Mouse (Mus musculus): ENCODE data around the gene Ttc9c.

Ttc9c gene

DNA sequence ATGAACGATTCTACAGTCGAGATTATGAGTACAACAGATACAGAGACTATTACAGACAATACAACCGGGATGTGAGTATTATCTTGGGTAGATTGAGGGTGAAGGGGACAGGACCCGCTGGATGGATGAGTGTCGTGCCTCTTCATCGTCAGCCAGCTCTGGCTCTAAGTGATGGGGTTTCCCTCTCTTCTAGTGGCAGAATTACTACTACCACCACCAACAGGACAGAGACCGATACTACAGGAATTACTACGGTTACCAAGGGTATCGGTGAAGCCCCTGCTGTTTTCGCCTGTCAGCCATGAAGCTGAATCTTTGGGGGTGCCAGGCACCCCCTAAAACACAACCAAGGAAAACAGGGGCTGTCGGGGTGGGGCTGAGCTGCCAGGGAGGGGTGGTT, 12.1 kb upstream of the Ttc9c start:
- no peak for DNase-seq (ENCODE audit: extremely low read depth, low read depth, low spot score)

DNA sequence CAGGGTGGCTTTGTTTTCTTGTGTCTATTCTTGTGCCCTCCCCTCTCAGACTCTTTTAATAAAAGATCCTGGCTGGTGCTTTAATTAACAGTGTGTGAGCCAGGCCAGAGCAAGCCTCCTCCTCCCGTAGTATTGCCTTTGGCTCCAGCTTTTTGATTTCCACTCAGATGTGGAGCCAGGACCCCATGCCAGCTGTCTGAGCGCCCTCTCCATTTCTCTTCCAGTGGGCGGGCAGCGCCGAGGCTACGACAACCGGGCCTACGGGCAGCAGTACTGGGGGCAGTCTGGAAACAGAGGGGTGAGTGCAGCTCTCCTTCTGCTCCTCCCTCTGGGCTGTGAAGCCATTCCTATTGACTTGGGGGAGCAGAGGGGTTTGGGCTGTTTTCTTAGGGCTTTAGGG, 11.5 kb upstream of the Ttc9c start:
- DNase-seq (ENCODE audit: extremely low read depth, low read depth, low spot score), result no peak

DNA sequence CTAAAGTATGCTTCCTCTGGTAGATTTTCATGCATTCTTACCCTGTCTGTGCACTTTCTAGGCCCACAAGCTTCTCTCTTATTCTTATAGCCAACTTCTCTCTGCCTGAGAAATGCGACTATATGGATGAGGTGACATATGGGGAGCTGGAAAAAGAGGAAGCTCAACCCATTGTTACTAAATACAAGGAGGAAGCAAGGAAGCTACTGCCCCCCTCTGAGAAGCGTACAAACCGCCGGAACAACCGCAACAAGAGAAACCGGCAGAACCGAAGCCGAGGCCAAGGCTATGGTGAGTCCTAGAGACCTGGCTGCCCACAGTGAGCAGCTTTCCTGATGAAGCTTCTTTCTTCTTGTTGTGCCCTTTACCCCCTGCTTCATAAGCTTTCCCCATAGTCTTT, 10.5 kb upstream of the Ttc9c start, which contains the start of gene AC129217.1:
TSS of gene AC129217.1 (plus strand) at position 114 of the 400 bp plus-strand sequence.
- no peak for DNase-seq (ENCODE audit: extremely low read depth, low read depth, low spot score)

DNA sequence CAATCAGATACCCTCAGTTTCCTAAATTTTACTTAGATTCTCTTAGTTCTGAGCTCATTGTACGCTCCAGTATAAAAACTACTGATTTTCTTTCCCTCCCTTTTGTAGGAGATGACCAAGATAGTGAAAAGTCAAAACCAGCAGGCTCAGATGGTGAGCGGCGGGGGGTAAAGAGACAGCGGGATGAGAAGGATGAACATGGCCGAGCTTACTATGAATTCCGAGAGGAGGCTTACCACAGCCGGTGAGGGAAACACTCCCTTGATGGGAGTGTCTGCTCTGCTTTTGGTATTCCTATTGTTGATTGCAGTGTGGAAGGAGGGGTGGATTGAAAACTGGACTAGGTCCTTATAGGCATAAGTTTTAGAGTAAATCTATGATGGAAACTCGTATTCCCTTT, 3.6 kb upstream of the Ttc9c start:
- no peak for DNase-seq (ENCODE audit: extremely low read depth, low read depth, low spot score)

DNA sequence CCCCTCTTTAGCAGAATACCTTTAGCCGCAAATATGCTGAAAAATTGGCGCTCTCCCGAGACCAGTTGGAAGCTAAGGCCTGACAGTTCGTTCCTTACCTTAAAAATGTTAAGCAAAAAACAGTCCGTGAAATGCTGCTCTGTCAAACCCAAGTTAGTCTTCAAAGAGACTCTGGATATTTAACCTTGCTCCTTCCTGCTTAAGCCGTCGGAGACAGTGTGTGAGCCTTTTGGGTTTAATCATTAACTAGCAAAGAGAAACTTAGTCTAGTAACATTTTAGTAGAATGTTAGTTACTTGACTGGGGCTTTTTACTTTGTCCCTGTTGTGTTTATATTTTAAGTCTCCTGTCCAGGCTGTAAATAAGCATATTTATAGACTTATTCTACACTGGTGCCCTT, 2.0 kb upstream of the Ttc9c start:
- DNase-seq (ENCODE audit: extremely low read depth, low read depth, low spot score), result no peak

DNA sequence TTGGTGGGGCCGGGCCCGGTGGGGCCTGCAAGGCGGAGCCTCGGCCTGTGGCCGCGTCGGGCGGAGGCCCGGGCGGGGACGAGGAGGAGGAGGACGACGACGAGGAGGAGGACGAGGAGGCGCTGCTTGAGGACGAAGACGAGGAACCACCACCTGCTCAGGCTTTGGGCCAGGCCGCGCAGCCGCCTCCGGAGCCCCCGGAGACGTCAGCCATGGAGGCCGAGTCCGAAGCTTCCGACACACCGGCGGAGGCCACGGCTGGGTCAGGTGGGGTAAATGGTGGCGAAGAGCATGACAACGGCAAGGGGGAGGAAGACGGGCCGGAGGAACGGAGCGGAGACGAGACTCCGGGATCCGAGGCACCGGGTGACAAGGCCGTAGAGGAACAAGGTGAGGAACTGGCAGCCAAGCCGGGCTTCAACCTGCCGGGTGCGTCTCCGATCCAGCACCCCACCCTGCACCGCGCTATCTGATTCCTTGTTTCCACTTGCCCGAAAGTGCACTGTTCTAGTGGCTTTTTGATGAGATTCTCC, 1.4 kb upstream of the Ttc9c start:
- no peak for DNase-seq (ENCODE audit: extremely low read depth, low read depth, low spot score)

DNA sequence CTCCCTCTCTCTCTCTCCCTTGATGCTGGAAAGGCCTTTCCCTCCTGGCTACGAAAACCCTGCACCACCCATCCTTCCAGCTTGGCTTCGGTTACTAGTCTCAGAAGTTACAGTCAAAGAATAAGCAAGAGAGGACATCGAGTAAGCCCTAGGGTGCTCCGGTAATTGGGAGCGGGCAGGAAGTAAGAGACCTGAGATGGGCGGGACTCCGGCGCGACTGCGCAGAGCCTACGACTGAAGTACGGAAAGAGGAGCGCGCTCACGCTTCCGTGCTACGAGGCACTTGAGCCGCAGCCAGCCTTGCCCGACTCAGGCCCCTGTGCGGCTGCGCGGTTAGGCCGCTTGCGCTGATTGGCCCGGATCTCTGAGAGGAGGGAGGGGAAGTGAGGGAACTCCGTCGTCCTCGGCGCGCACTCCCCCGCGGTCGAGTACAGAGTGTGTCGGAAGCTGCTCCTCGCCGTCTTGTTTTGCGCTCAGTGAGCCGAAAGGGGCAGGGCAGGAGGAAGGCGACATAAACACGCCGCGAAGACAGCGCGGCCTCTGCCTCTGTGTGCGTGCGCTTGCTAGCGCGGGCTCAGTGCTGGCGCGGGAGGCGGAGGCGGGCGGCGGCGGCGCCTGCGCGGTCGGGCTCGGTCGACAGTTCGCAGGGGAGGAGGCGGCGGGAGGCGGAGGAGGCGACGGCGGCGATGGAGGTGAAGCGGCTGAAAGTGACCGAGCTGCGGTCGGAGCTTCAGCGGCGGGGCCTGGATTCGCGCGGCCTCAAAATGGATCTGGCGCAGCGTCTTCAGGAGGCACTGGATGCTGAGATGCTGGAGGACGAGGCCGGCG, 677 bp upstream of the Ttc9c start, which contains the start of gene Hnrnpul2:
TSS of gene Hnrnpul2 (plus strand) at position 415 of the 828 bp plus-strand sequence.
- peak; percentile 88 for DNase-seq (ENCODE audit: extremely low read depth, low read depth, low spot score)

DNA sequence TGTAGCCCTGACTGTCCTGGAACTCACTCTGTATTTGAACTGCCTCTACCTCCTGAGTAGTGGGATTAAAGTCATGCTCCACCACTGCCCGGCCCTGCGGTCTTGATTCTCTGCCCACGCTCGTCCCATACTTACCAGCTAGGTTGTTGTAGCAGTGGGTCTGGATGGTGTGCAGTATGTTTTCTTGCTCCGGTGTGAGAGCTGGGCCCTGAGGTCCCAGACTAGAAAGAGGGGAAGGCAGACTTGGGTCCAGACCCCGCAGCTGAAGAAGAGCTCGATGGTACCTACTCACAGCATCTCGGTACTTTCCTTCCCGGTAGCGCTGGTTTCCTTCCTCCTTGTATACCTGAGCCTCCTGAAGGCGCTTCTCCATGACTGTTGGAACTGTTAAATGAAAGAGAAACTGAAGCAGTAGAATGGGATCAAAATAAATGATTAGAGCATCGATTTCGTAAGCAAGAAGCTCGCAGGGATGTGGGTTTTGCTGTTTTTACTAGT, 783 bp downstream of the Ttc9c start:
- DNase-seq (ENCODE audit: extremely low read depth, low read depth, low spot score), result no peak

DNA sequence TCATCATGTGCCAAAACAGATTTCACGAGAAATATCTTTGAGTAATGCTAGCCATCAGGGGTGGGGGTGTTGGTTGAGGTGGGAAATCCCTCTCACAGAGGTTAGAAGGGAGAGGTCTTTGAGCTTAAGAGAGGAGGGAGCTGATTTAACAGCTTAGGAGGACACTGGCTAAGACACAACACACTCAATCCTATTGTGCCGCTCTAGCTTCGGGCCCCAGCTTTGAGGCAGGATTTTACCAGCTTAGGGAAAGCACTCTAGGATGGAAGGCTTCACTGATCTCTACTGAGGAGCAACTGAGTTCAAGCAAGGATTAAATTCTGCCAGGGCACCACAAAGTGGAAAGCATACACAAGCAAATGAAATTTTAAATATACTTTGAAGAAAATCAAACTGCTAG, 2.1 kb downstream of the Ttc9c start:
- DNase-seq (ENCODE audit: extremely low read depth, low read depth, low spot score), result no peak

DNA sequence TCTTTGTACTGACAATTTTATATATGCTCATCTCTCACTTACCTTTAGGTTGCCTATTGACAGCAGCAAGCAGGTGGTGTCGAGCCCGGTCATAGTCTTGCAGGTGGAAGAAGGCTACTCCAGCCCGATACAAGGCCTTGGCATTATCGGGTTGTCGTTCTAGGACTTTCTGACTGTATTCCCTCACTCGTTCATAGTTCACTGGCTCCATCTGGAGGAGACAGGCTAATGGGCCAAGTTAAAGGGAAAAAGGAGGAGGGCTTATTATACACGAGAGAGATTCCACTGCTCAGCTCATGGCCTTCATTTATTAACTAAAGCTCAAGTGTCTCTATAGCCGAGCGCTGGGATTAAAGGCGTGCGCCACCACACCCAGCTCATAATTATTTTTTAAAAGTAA, 3.3 kb downstream of the Ttc9c start:
- DNase-seq (ENCODE audit: extremely low read depth, low read depth, low spot score), result no peak

DNA sequence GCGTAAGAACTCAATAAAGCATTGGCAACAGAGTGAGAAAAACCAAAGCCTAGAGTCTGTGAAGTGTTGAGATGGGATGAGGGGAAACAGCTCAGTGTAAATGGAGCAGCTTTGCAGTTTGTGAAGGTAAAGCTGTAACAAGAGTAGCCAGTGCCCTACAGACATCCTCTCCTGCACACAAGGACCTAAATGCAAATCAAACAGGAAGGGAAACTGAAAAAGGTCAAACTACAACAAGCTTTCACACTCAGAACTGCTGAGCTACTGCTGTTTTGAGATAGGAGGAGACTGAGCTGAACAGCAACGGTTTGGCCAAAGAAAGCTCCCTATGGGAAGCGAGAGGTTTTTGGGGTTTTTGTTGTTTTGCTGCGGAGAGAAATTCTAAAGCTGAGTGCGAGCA, 12.3 kb downstream of the Ttc9c start:
- DNase-seq (ENCODE audit: extremely low read depth, low read depth, low spot score), result no peak

DNA sequence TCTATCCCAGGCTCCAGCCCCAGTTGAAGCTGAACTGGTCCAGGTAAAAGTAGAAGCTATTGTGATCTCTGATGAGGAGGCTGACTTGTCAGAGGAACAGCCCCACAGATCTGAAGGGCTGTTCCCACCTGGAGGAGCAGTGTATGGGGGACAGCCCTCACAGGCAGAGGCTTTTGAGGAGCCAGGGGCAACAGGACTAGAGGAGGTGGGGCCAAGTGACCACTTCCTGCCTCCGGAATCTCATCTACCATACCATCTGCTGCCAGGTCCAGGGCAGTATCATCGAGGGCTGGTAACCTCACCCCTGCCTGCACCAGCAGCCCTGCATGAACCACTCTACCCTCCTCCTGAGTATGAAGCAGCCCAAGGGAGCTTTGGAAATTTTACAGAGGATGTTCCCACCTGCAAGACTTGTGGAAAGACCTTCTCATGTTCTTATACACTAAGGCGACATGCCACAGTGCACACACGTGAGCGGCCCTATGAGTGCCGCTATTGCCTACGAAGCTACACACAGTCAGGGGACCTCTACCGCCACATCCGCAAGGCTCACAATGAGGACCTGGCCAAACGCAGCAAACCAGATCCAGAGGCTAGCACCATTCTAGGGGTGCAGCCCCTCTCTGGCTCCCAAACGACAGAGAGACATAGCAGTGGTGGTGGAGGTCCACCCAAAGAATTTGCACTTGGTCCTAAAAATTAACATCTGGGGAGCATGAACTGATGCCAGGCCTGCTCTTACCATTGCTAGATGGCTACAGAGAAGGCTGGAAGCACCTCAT, 15.1 kb downstream of the Ttc9c start:
- no peak for DNase-seq (ENCODE audit: extremely low read depth, low read depth, low spot score)

DNA sequence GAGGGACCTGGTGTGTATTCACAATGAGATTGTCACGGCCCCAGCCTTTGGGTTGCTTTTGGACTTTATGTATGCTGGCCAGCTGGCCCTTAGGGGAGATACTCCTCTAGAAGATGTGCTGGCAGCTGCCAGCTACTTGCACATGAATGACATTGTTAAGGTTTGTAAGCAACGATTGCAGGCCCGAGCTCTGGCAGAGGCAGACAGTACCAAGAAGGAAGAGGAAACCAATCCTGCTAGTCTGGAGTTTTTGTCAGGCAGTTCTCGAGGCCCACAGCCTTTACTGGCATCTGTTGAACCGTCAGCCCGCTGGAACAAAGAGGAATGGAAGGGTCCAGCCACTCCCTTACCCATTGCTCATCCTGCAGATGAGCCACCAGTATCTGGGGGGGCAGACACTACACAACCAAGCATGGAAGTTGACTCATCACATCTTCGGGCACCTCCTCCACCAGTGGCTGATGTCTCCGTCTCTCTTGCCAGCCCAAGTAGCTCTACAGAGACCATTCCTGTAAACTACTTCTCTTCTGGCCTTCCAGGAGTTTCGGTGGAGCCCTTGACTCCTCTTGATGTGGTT, 15.8 kb downstream of the Ttc9c start:
- no peak for DNase-seq (ENCODE audit: extremely low read depth, low read depth, low spot score)

DNA sequence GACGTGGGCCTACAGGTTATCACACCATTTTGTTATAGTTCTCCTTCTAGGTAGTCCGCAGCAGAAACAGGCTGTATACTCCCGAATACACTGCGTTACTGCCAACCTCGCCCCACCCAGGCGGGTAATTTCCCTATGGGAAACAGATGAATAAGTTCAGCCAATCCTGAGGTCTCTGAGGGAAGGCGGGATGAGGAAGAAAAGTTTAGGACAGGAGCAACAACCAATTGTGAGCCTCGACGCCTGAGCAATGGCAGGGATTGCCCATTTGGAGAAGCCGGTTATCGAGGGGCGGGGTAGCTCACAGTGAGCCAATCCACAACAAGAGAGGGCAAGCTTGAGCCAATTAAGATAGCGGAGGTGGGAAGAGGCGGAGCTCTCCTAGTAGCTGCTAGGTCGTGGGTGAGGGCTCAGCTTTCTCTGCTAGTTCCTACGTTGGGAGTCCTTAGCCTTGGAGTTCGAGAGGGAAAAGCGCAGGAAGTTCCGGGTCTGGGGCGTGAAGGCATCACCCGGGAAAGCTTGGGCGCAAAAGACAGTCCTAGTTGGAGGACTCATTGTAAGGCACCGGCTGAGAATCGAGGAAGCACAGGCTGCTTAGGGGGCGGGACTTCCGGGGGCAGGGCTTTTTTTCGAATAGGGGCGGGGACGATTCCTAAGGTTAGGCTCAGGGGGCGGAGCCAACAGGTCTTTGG, 16.9 kb downstream of the Ttc9c start, which contains the start of gene Zbtb3:
TSS of gene Zbtb3 (plus strand) at position 426 of the 692 bp plus-strand sequence.
- DNase-seq (ENCODE audit: extremely low read depth, low read depth, low spot score), result peak; percentile 91

DNA sequence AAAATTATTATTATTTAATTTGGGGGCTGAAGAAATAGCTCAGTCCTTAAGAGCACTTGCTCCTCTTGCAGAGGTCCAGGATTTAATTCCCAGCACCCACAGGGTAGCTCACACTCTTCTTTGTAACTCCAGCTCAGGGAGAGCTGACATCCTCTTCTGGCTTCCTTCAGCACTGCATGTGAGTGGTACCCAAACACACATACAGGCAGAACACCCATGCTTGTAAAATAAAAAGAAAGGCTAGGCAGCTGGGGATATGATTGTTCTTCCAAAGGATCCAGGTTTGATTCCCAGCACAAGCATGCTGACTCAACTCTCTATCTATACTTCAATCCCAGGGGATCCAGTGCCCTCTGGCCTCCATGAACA, 20.2 kb downstream of the Ttc9c start:
- DNase-seq (ENCODE audit: extremely low read depth, low read depth, low spot score), result no peak

DNA sequence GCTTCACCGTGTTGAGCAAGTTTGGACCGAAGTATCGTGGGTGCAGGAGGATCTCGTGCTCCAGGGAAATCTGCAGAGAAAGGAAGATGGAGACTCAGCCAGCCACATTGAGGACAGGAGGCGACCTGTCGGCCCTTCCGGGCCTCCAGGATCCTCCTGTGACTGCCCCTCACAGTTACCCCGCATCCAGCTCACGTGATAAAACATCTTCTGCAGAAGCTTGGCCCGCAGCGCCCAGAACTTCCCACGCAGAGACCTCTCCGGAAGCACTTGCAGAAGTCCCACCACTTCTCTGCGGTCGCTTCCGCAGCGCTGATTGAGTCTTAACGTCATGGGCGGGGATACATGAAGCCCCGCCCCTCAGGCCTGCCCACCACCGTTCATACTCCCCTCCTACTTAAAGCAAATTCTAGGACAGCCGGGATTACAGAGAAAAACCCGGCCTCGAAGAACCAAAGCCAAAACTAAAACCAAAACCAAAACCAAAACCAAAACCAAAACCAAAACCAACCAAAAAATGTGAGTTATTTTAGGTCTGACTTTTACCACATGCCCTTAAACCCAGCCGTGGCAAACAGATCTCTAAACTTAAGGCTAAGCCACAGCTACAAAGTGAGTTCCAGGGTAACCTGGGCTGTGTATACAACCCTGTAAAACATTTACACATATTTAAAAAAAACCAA, 20.7 kb downstream of the Ttc9c start, which contains the start of gene Polr2g:
TSS of gene Polr2g (minus strand) at position 314 of the 683 bp plus-strand sequence.
- peak; percentile 62 for DNase-seq (ENCODE audit: extremely low read depth, low read depth, low spot score)

DNA sequence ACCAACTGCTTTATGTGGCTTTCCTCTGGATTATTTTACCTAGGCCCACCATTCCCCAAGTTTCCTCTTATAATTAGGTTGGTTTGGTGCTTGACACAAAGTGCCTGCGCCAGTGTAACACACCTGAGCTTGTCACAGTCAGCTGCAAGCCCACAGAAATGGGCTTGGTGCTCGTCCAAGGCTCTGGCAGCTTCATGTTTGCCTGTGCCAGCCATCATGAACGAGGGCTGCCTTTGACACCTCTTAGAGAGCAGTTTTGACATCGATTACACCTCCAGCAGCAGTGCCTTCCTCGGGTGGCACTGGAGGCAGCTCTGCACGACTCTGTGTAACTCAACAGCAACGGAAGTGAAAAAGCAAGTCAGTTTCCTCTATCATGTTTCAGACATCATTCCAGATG, 29.0 kb downstream of the Ttc9c start:
- DNase-seq (ENCODE audit: extremely low read depth, low read depth, low spot score), result no peak

DNA sequence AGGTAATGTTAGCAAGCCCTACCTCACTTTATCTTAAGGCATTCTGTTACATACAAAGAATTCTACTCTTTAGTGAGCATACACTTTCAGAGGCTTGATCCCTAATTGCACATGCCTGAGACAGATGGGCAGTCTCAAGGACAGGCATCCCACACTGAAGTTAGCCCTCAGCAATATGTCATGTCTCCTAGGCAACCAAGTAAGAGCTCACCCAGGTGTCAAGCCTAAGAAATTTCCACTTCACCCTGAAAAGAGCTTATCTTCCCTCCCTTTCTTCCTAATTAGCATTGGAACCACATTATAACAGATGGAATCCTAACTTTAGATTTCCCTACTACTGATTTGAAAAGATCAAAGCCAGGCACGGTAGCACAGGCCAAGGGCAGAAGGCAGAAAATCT, 30.0 kb downstream of the Ttc9c start:
- no peak for DNase-seq (ENCODE audit: extremely low read depth, low read depth, low spot score)

DNA sequence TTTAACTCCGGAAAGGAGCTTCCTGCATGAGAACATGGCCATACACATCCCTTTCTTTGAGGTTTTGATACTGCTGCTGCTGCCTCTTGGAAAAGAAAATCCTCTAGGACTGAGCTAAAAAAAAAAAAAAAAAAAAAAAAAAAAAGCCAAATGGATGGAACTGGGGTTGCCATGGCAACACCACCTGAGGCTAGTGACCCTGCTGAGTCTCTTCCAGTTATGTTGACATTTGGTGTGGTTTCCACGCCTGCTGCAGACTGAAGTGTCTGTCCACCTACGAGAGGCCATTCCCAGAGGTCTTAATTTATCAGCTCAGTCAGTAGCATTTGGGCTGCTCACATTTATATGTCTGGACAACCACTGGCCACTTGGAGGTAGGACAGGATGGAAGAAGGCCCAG, 30.6 kb downstream of the Ttc9c start:
- no peak for DNase-seq (ENCODE audit: extremely low read depth, low read depth, low spot score)

All from fat pad, adult 2 months (tissue).